Mouse (Mus musculus) hindbrain, embryonic 10.5 days (tissue): ENCODE measurements at regions not wholly inside any gene's neighbourhood (a gene's known extent, or its start where the extent isn't known, plus 50 kb on each side); places are given as distances from the start of the nearest gene placed in this dataset.
"Not testable (repeated sequence)": the region's sequence is repeated elsewhere in the genome, so short reads cannot be mapped to it uniquely, and the experiment has no call there.

Experiments used
- DNase-seq: peaks from one replicate; pipeline ENCODE4 v3.0.0-alpha.2; 2017; ENCODE audit warnings: low spot score
- H3K27ac ChIP-seq: fragments of 300-500 bp; sonication (generic); 2 replicates; pipeline ENCODE4 v1.5.1; 2016; ENCODE audit warnings: mild to moderate bottlenecking, moderate library complexity
- H3K27me3 ChIP-seq: fragments of 300-500 bp; sonication (generic); 2 replicates; pipeline ENCODE4 v1.6.1; 2016; ENCODE audit warnings: mild to moderate bottlenecking; ENCODE audit not compliant: poor library complexity, insufficient read depth, severe bottlenecking
- H3K36me3 ChIP-seq: fragments of 300-500 bp; sonication (generic); 2 replicates; pipeline ENCODE4 v1.6.1; 2016; ENCODE audit warnings: mild to moderate bottlenecking, moderate library complexity
- H3K4me1 ChIP-seq: fragments of 300-500 bp; sonication (generic); replicated peaks from 2 replicates; pipeline ENCODE4 v1.6.1; 2016; ENCODE audit warnings: mild to moderate bottlenecking
- H3K4me3 ChIP-seq: fragments of 300-500 bp; sonication (generic); 2 replicates; pipeline ENCODE4 v1.5.1; 2016; ENCODE audit warnings: mild to moderate bottlenecking, moderate library complexity
- H3K9me3 ChIP-seq: fragments of 300-500 bp; sonication (generic); 2 replicates; pipeline ENCODE4 v1.6.1; 2016; ENCODE audit warnings: mild to moderate bottlenecking, moderate library complexity
- WGBS: fragments of 180-500 bp; shearing (Covaris S2); methylation state at CpG from one replicate; pipeline ENCODE4 v1.1.7; 2016; 5-methylcytosine and 5-hydroxymethylcytosine counted together

GRCm38 (mm10) chr2:85280580-85280979 is 58.5 kb downstream of the Olfr987 start:
- H3K9me3 ChIP-seq, result no peaks in the 10 kb centered on the region
- H3K4me3 ChIP-seq, result no peak overlapping the region
- WGBS, result 69% methylated on average over 2 of the region's 2 CpGs
- H3K27me3 ChIP-seq, result no peaks in the 10 kb centered on the region
- DNase-seq, result no peak
- no peak overlapping the region for H3K27ac ChIP-seq
- no peaks in the 10 kb centered on the region for H3K36me3 ChIP-seq
- peaks cover 8% of the 10 kb centered on the region; the same call in 1 of the 2 replicates for H3K4me1 ChIP-seq

GRCm38 (mm10) chr2:85278128-85278527 is 61.0 kb downstream of the Olfr987 start:
- no peak overlapping the region for H3K4me3 ChIP-seq
- 86% methylated on average over 3 of the region's 3 CpGs for WGBS

GRCm38 (mm10) chr2:85277433-85277832 is 61.7 kb downstream of the Olfr987 start:
- H3K4me3 ChIP-seq, result no peak overlapping the region
- 89% methylated on average over 1 of the region's 1 CpGs for WGBS
- H3K27me3 ChIP-seq, result no peaks in the 10 kb centered on the region
- no peak overlapping the region for H3K27ac ChIP-seq
- H3K36me3 ChIP-seq, result no peaks in the 10 kb centered on the region
- H3K4me1 ChIP-seq, result no peaks in the 10 kb centered on the region
- DNase-seq, result no peak
- no peaks in the 10 kb centered on the region for H3K9me3 ChIP-seq

More at GRCm38 (mm10) chr2:85278128-85278527, 61.0 kb downstream of the Olfr987 start:
- Histone ChIP-seq H3K27me3 (no peaks in the 10 kb centered on the region), H3K9me3 (no peaks in the 10 kb centered on the region), H3K4me1 (no peaks in the 10 kb centered on the region), H3K36me3 (no peaks in the 10 kb centered on the region), H3K27ac (no peak overlapping the region)
- no peak for DNase-seq

GRCm38 (mm10) chr2:85266813-85267212 is 69.8 kb upstream of the Lrrc55 start:
- 93% methylated on average over 14 of the region's 14 CpGs for WGBS
- not testable (repeated sequence) for H3K27me3 ChIP-seq, H3K9me3 ChIP-seq, H3K4me1 ChIP-seq, H3K27ac ChIP-seq, H3K4me3 ChIP-seq, H3K36me3 ChIP-seq, DNase-seq

- Histone ChIP-seq H3K4me1 (no peaks in the 10 kb centered on the region), H3K36me3 (no peaks in the 10 kb centered on the region), H3K27me3 (no peaks in the 10 kb centered on the region), H3K27ac (no peak overlapping the region), H3K9me3 (no peaks in the 10 kb centered on the region), H3K4me3 (no peak overlapping the region)
- DNase-seq, result no peak
Observed at GRCm38 (mm10) chr2:85265667-85266066, 68.7 kb upstream of the Lrrc55 start.

- WGBS, result 75% methylated on average over 2 of the region's 2 CpGs
- H3K9me3 ChIP-seq, result no peaks in the 10 kb centered on the region
- H3K4me3 ChIP-seq, result no peak overlapping the region
- H3K27me3 ChIP-seq, result no peaks in the 10 kb centered on the region
- no peak for DNase-seq
- H3K27ac ChIP-seq, result no peak overlapping the region
- no peaks in the 10 kb centered on the region for H3K36me3 ChIP-seq
- no peaks in the 10 kb centered on the region for H3K4me1 ChIP-seq
Observed at GRCm38 (mm10) chr2:85265037-85265524, 68.1 kb upstream of the Lrrc55 start.

GRCm38 (mm10) chr2:85257356-85257755 is 60.4 kb upstream of the Lrrc55 start:
- Histone ChIP-seq H3K36me3 (no peaks in the 10 kb centered on the region), H3K4me1 (peaks cover 4% of the 10 kb centered on the region; the same call in 1 of the 2 replicates), H3K27me3 (no peaks in the 10 kb centered on the region), H3K27ac (no peak overlapping the region), H3K4me3 (no peak overlapping the region), H3K9me3 (no peaks in the 10 kb centered on the region)
- no peak for DNase-seq
- WGBS, result 93% methylated on average over 3 of the region's 3 CpGs

GRCm38 (mm10) chr2:85255610-85256009 is 58.6 kb upstream of the Lrrc55 start:
- H3K4me3 ChIP-seq, result no peak overlapping the region
- no peak for DNase-seq
- peaks cover 7% of the 10 kb centered on the region; the same call in 1 of the 2 replicates for H3K4me1 ChIP-seq
- no peak overlapping the region for H3K27ac ChIP-seq
- WGBS, result 91% methylated on average over 2 of the region's 2 CpGs
- H3K36me3 ChIP-seq, result no peaks in the 10 kb centered on the region
- no peaks in the 10 kb centered on the region for H3K9me3 ChIP-seq
- H3K27me3 ChIP-seq, result no peaks in the 10 kb centered on the region

GRCm38 (mm10) chr2:85252343-85253285 is 55.6 kb upstream of the Lrrc55 start:
- WGBS, result 48% methylated on average over 16 of the region's 16 CpGs
- no peak for DNase-seq
- no peaks in the 10 kb centered on the region for H3K27me3 ChIP-seq

GRCm38 (mm10) chr2:85250026-85250560 is 53.1 kb upstream of the Lrrc55 start:
- H3K27me3 ChIP-seq, result no peaks in the 10 kb centered on the region
- 84% methylated on average over 10 of the region's 10 CpGs for WGBS

More at GRCm38 (mm10) chr2:85252343-85253285, 55.6 kb upstream of the Lrrc55 start:
- H3K27ac ChIP-seq, result peak overlapping the region; percentile 29; the same call in 1 of the 2 replicates
- H3K4me1 ChIP-seq, result peaks cover 7% of the 10 kb centered on the region; the same call in 1 of the 2 replicates
- no peaks in the 10 kb centered on the region for H3K9me3 ChIP-seq
- no peaks in the 10 kb centered on the region for H3K36me3 ChIP-seq
- H3K4me3 ChIP-seq, result no peak overlapping the region

More at GRCm38 (mm10) chr2:85250026-85250560, 53.1 kb upstream of the Lrrc55 start:
- Histone ChIP-seq H3K27ac (no peak overlapping the region), H3K4me1 (peaks cover 7% of the 10 kb centered on the region; the same call in 1 of the 2 replicates), H3K4me3 (no peak overlapping the region), H3K36me3 (no peaks in the 10 kb centered on the region), H3K9me3 (no peaks in the 10 kb centered on the region)
- no peak for DNase-seq
